Mouse (Mus musculus): ENCODE results near the gene Zfr2.

DNA sequence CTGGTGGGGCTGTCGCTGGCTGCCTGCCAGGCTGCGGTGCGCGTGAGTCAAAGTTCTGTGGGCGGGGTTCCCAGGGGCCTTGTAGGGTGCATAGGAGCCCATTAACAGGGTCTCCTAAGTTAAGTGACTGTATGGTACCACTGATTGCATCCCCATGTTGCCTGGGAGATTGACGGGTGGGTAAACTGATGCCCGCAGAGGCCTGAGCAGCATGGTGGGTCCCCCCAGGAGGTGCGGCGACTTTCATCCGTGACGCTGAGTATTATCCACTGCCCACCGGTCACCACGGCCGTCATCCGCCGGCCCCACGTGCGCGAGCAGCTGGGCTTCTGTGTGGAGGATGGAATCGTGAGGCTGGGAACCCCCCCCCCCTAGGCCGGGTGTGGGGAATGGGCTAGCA is 39.4 kb downstream of the Zfr2 start:
- TF ChIP-seq CTCF (IDR thresholded peaks at IDR 0.05; ENCODE audit: control insufficient read depth, insufficient read depth, insufficient replicate concordance, low read depth, low read length) (no peak), POLR2A (IDR thresholded peaks at IDR 0.05; ENCODE audit: control insufficient read depth, low read depth, low read length) (no peak)

All from testis, adult 2 months (tissue).